Mouse (Mus musculus) kidney, adult 18-20 months (tissue): Measurements from ENCODE around the gene Cers3.
A peak's percentile ranks its signal among the peaks of the same experiment; 100 is the strongest.

Experiments used
- DNase-seq: peaks from one replicate; pipeline ENCODE4 v3.0.0; 2021

Gene Cers3

DNA sequence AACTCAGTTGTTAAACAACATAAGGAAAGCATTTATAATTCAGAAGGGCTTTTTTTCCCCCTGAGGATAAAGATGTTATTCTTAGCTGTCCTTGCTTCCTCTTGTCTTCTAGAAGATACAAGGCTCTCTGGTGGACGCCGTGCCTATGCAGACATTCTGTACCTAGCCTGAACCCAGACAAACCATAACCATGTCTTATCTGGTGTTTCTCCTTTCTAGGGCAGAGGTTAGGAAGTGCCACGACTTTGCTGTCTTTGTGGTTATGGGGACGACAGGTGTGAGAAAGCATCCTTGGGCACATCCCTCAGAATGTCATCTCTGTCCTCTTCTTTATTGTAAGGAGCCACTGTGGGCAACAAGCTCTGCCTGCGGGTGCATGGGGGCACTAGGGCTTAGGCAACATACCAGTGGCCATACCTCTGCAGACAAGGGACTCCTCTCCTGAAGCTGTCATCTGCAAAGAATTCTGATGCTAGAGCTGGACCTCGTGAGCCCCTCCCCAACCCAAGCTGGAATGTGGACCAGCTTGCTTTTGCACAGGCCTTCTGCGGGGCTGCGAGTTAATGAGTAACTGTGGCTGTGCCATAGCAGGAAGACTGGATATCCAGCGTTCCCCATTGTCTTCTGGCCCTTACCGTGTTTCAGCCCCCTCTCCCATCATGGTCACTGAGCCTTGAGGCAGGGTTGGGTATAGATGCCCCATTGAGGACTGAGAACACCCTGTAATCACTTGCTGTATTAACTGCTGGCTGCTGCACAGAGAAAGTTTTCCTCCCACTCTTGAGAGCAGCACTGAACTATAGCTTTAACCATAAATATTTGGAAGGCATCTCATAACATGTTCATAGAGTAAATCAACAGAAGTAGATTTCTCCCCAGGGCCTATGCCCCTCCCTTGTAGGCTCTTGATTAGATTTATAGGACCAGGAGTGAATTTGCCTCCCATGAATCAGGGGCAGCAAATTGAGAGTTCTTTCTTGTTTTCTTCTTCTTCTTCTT, 36.9 kb downstream of the Cers3 start:
- peak; percentile 44 for DNase-seq

DNA sequence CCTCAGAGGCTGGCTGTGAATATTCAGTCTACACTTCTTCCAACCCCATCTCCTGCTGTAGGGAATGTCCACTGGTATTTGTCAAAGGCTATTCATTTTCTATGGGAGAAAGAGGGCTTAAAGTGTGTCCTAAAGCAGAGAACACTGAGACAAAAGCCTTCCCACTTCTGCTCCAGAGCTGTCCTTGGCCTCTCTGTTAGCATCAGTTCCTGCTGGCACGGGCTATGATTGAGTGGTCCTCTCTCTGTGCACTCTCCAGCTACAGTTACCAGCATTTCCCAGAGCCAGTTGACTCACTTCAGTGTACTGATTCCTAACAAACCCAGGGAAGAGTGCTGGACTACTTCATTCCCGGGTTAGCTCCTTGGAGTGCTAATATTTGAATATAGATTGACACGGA, 43.2 kb downstream of the Cers3 start:
- no peak for DNase-seq

DNA sequence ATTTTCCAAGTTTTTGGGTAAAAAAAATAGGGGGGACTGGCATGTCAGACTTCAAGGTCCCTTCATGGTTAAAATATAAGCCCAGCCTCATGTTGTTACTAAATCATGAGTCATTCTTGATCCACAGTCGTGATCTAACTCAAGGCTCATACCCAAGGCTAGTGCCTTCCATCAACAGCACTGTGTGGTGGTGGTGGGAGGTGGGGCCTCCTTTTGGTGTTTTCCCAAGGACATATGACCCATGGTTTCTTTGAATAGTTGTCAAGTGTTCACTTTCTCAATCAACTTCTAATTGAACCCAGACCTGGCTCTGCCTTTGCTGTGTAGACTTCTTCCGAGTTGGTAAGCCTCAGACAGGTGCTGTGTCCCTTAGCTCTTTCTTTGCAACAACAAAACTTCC, 44.5 kb downstream of the Cers3 start:
- DNase-seq: no peak

DNA sequence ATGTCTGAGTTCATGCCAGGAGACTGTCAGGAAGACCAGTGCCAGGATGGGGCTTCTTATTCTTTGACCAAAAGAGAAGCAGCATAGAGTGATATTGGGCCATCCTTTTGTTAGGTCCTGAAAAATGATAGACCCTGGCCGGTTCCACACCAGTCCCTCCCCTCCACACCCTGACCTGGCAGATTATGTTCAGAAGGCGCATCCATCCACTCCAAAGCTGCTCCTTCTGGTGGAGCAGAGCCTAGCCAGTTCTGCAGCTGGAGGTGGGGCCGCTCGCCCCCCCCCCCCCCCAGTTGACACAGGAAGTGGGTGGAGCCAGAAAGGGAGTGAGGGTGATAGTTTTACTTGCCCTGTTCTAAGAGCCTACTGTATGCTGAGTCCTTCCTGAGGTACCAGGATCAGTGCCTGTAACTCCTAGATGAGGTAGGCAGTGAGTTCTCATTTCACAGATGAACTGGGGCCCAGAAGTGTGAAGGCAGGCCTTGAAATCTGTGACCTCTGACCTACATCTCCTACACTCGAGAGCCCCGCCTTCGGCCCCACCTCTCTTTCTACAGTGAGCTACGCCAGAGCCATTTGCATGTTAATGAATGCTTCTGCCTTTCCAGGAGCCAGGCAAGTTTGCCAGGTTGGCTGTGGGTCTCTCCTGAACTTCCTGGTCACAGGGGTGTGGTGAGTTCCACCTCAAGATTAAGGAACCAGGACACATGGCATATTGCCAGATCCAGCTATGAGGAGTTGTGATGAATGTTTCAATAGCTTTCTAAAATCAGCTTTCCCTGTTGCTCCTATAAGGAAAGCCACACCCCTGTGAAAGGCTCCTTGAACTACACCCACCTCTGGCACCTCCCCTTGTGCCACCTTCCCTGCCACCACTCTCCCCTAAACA, 46.8 kb downstream of the Cers3 start:
- DNase-seq: peak; percentile 55

DNA sequence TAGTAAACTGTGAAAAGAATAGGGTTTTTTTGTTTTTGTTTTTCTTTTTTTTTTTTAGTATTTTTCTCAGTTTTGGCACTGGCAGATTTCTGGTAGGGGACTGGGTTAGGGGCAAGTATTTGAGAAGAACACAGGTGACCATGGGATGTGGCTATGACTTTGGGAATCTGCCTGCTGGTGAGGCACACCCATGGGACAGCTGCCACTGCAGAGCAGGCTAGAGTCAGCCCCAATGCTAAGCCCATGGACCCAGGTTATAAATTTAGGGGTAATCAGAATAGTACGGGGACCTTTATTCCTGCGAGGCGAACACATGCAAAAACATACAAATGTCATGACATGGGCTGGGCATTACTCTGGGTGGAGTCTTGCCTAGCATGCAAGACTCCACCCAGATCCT, 47.7 kb downstream of the Cers3 start:
- DNase-seq: no peak

DNA sequence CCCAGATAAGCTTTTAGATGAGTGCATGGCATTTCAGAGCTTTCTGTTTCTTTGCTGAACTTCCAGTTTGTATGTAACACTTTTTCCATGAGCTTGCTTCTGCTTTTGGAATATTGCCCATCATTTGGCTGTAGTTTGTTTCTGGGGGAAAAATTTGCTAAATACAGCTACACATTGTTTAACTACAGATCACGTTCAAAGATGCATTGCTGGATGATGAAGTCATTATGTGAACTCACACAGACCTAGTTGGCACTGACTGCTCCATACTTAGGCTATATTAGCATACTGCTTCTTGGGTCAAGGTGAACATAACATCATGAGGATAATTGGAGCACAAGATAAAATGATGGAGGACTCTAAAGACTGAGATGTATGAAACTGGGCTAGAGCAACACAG, 53.6 kb downstream of the Cers3 start:
- no peak for DNase-seq

DNA sequence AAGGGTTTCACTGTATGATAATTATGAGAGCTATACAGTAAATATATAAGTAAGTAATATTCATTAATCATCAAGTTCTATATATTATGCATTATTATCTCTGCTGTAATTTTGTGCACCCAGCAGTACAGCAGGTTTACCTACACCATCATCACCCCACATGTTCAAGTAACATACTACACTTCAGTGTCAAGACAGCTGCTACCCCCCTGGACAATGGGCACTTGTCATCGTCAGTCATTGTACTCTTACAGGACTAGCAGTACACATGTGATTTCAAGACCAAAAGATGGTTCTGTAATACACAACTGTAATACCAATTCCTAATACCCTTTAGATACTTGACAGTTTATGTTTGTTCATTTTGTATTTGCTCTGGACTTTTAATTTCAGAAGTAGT, 54.0 kb downstream of the Cers3 start:
- DNase-seq: no peak

DNA sequence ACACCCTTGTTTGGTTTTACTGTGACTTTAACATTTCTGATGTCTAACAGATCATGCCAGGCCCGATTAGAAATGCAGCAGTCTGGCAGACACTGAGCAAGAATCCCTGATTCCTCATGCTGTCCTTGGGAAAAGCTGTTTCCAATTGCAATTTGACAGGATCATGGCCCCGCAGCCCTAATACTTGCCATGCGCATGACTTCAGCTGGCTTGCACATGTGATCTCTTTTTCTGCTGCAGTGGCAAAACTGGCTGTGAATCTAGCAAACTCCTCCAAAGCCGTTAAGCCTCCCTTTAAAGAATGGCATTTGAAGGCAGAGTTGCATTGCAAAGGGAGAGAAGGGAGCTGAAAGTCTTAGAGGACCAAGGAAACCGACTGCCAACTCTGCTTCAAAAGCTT, 55.5 kb downstream of the Cers3 start:
- peak; percentile 5 for DNase-seq

DNA sequence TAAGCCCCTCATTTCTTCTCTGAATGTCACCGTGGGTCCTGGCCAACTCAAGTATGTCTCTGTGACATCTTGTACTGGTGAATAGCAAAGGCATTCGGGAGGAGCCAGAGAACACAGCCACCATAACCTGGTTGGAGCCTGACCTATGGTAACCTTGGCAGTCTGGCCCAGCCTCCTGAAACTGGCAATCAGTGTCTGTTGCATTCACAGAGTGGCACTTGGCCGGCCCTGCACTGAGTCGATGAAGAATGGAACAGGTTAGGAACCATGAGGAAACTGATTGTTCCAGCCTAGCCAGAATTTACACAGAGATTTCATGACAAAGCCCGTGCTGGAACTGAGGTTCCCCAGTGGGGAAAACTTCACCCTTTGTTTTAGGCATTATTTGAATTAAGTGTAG, 57.5 kb downstream of the Cers3 start:
- DNase-seq: no peak

DNA sequence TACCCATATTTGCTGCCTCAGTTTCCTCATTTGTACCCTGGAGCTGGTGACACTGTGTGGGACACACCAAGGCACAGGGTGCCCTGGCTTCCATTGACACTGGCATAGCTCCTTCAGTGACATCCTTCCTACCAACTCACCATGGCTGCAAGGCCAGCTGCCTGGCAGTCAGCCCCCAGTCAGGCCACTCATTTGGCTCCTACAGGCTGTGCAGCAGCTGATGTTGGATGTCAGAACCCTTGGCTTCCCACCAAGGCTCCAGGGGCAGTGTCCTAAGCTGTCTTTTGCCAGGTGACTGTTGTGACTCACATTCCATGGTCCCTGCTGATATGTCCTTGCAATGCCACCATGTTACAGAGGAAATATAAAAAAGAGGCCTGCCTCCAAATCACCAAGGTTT, 58.5 kb downstream of the Cers3 start:
- DNase-seq: no peak

DNA sequence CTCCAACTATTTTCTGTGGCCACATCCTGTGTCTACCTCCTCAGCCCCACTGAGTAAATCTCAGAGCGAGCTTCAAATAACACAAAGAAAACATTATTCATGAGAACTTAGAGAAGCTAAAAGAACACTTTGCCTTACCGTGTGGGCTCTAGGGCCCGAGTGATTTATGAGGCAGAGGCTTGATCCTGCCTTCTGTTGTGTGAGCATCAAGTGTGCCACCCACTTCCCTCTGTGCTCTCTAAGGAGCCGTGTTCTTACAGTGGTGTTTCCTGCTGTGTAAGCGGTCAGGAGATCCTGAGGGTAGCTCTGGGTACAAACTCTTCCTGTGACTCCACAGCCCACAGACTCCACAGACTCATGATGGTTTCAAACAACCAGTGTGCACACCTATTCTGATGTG, 60.5 kb downstream of the Cers3 start:
- DNase-seq: no peak

DNA sequence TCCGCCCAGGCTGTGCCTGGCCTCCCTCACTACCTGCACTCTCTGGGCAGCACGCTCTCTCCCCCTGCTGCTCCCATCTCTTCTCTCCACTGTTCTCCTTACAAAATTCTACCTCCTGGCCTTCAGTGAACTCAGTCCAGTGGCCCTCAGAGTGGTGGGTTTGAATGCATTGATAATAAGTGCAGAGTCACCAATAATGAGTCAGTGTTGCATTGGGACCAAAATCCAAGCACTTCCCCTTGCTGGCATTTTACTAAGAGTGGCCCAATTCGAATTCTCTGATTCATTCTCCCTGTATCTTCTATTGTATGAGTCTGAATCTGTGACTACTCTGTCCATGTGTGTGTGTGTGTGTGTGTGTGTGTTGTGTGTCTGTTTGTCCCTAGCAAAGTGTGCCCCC, 63.5 kb downstream of the Cers3 start:
- DNase-seq: no peak

DNA sequence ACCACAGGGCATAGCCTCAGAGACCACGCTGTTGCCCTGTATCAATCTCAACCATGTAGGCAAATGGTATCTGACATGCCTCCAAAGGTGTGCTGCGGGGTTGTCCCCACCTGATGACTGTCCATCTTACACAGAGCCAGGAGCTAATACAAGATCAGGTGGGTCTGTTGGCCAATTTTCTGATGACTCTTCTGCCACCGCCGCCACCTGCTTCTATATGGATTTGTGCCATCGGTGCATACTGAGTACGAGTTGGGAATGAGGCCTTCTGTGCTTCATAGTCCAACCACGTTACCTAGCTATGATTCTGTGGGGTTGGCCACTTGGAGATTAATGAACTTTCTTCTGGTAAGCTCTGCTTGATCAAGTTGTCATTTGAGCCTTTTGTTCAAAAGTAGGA, 67.1 kb downstream of the Cers3 start:
- DNase-seq: no peak

DNA sequence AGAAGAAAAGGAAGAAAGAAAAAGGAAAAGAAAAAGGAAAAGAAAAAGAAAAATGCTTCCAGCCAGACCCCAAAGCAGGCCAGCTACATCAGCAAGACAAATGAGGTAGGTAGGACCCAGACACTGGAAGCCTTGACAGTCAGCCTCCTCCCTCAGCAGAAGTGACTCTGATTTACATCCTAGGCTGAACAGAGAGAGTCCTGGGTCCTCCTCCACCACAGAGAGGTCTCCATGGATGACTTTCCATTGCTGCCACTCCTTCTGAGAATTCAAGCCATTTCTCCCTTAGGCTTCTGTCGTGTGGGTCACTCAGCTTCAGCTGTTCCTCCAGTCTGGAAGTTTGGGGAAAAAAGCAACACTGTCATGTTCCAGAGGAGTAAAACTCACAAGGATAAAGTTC, 68.0 kb downstream of the Cers3 start:
- DNase-seq: no peak

DNA sequence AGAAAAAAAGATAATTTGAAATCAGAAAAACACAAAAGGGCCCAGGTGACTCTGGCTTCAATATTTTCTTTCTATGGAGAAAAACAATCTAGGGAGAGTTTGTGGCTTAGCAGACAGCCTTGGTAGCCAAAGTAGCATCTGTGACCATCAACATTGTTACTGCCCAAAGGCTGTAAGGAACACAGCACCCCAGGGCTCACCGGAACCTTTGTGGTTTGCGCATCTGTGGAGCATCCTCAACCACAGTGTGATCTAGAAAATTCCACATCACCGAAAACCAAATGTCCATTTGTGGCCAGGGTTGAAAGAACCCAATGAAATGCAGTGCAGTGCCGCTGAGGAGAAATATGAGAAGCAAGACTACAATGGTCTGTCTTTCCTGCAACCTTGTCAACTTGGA, 69.0 kb downstream of the Cers3 start:
- DNase-seq: no peak

DNA sequence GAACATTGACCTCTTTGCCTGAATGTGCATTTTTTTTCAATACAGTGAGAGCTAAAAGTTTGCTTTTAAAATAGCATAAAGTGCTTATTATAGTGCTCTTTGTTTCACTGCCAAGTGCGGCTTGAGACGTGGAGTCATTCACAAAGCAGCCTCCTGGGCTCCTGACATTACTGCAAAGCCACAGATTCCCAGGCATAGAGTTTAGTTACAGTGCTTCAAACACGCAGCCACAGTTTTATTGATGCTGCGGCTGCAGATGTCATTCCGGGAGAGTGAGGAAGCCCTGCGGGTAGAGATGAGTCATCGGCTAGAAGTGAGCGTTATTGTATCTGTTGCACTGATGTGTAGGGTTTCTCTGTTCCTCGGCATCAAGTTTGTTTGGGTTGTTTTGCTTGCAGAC, 69.4 kb downstream of the Cers3 start:
- DNase-seq: no peak

DNA sequence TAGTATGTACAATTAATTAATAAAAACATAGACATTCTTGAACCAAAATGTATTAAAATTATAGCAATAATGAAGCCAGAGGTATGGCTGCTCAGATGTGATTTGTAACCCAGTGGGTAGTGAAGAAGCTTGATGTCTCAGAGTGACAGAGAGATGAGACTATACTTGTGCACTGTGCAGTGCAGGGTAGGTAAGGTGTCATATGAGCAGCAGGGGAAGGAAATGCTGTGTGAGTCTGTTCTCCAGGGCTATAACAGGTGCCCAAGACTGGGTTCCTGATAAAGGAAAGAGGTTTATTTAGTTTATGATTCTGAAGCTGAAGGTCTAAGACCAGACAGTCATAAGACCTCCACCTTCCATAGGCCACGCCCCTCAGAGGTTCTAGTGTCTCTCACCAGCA, 69.9 kb downstream of the Cers3 start:
- no peak for DNase-seq

DNA sequence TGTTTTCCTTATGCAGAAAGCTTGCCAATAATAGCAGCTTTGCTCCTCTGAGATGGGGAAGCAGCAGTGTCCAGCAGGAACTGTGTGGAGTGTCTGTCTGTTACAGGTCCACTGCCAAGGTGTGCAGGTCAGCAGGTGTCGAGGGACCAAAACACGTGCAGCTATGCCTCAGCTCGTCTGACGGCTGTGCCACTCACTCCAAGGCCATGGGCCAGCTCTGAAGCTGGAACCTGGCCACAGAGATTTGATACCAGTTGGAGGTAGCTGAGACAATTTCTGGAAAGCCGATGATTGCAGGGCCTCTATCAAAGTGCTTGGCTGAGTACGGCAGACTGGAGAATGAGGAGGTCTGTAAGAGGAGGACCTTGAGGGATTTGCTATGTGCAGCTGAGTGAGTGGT, 72.2 kb downstream of the Cers3 start:
- DNase-seq: no peak

DNA sequence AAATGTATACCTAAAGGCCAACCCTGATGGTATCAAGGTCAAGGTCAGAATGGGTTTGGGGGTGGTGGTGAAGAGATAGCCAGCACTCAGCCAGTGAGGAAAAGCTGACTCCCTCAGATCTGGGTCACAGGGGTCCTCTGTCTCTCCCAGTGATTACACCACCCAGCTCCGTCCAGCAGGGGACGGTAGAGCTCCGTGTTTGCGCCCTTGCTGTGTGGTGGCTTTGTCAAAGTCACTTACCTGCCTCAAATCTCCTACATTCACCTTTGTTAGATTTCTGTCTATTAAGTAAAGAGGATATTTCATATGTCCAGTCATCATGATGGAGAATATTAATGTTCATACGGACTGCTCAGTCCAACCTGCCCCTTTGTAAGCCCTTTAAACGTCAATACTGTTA, 76.7 kb downstream of the Cers3 start:
- DNase-seq: peak; percentile 41

DNA sequence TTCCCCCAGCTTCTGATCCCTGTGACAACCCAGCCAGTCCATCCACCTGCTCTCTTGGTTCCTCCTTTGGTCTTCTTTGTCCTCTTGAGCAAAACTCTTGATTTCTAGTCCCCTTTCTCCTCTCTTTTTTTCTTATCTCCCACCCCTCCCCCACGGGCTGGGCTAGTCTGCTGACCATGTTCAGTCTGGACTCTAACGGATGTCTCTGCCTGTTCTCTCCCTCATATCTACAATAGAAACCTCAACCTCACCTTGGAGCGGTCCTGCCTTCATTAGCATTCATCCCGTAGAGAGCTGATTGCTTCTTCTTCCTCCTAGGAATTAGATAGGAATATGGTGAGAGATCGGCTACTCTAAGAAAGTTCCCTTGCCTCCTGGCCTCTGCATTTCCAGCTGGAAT, 87.5 kb downstream of the Cers3 start:
- DNase-seq: no peak

DNA sequence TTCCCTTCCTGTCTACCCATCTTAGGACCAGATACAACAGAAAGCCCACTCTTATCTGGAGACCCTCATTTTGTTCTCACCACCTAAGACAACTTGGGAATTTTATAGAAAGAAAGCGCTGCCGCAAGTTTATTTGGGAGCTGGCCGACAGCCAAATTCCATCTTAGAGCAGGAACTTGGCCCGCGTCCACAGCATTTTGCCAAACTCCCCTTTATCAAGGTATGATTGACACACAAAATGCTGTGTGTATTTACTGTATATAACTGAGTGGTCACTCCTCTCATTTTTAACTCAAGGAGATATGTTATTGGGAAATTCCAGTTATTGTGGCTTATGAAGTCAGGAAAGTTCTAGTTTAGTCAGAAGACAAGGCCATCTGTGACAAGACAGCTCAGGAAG, 88.0 kb downstream of the Cers3 start:
- peak; percentile 13 for DNase-seq

DNA sequence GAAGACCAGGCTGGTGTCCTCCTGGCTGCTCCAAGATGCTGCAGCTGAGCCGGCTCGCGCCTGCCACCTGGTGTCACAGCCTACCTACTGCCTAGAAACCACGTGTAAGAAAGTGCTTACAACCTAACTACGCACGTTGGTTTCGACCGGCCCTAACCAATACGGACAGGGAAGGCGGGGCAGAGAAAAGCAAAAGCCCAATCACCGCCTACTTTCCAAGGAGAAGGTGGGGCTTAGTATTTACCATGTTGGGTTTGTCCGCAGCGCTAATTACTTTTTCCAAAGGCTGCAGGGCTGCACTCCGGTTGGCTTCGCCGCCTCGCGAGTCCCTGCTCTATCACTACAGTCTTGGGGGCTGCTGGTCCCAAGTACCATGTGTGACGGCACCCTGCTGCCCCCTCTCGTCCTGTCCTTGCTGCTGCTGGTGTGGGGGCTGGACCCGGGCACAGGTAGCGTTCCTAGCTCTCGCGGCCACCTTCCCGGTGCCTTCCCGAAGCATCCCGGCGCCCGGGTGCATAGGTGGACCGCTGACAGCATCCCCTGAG, 96.2 kb downstream of the Cers3 start, which contains the start of gene Adamts17:
TSS of gene Adamts17 (plus strand) at position 273 of the 545 bp plus-strand sequence.
- DNase-seq: peak; percentile 88

DNA sequence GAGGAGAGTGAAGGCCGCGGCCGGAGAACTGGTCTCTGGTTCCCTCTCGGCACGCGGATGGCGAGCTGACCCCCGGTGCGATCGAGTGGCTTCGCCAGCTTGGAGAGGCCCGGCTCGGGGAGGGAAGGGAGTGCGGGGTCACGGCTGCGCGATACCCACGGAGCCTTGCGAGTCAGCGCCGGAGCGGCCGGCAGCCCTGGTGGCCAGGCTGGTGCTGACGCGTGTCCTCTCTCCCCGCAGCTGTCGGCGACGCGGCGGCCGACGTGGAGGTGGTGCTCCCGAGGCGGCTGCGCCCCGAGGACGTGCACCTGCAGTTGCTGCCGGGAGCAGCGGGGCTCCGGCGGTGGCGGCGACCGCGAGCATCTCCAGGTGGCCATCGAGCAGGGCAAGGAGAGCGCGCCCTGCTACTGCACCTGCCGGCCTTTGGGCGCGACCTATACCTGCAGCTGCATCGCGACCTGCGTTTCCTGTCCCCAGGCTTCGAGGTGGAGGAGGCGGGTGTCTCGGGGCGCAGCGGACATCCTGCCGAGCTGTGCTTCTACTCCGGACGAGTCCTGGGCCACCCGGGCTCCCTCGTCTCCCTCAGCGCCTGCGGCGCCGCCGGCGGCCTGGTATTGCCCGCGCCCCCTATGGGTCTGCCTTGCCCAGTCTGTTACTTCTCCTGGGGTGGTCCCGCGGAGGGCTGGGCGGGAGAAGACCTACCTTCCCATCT, 96.9 kb downstream of the Cers3 start:
- DNase-seq: peak; percentile 30
